Mouse (Mus musculus): ENCODE data around the gene Sult4a1. TPM values are rescaled to one million over a fixed set of nuclear protein-coding genes. Genes with fewer than 3 reads are reported as not detected.
A peak's percentile ranks its signal among the peaks of the same experiment; 100 is the strongest.

The Sult4a1 gene
- polyA plus RNA-seq, 1 experiment from 2014 or later = 42.1 TPM

DNA sequence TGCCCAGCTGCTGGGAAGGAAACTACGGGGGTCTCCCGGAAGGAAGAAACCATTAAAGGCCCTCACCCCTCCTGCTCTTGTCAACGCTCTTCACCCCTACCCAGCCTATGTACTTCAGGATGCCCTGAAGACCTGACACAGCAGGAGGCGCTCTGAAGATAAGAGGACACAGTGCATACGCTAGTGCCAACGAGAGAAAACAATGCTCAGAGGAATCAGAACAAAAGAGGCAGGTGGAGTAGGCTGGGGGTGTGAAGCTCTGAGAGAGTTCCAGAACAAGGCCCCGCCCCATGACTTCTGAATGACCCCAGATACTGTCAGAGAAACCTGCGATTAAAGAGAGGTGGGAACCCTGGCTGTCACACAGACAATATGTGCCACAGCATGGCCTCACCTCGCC lies 18.8 kb downstream of the Sult4a1 start:
- WGBS = 61% methylated on average over 9 of the region's 9 CpGs
- Histone ChIP-seq H3K27ac (no peak overlapping the region), H3K4me1 (replicated peaks) (no peaks in the 10 kb centered on the region; the same call in 1 of the 2 replicates), H3K4me3 (replicated peaks) (no peak overlapping the region), H3K9me3 (no peaks in the 10 kb centered on the region), H3K27me3 (no peaks in the 10 kb centered on the region), H3K9ac (replicated peaks) (no peak overlapping the region), H3K4me2 (replicated peaks) (no peak overlapping the region), H3K36me3 (peaks cover 14% of the 10 kb centered on the region)
- no peak for ATAC-seq

DNA sequence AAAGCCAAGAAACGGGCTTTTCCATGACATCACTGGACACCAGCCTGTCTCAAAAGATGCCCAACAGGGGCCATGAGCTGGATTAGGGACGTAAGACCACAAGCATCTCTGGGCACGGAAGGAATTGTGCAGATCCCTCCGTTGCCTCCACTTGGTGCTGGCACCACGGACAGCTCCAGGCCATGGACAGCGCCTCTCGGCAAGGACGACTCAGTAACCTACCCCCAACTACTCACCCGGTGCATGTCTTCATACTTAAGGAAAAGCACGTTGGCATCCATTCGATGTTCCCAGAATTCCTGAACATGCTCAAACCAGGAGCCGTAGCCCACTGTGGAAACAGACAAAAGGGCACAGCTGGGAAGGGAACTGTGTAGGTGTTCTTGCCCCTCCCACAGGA lies 19.2 kb downstream of the Sult4a1 start:
- no peaks in the 10 kb centered on the region for H3K9me3 ChIP-seq
- H3K9ac ChIP-seq (replicated peaks) = no peak overlapping the region
- H3K4me2 ChIP-seq (replicated peaks) = no peak overlapping the region
- no peak overlapping the region for H3K27ac ChIP-seq
- H3K36me3 ChIP-seq = peaks cover 14% of the 10 kb centered on the region
- 42% methylated on average over 12 of the region's 12 CpGs for WGBS
- no peak overlapping the region for H3K4me3 ChIP-seq (replicated peaks)
- H3K27me3 ChIP-seq = no peaks in the 10 kb centered on the region
- H3K4me1 ChIP-seq (replicated peaks) = no peaks in the 10 kb centered on the region; the same call in 1 of the 2 replicates
- ATAC-seq = no peak

DNA sequence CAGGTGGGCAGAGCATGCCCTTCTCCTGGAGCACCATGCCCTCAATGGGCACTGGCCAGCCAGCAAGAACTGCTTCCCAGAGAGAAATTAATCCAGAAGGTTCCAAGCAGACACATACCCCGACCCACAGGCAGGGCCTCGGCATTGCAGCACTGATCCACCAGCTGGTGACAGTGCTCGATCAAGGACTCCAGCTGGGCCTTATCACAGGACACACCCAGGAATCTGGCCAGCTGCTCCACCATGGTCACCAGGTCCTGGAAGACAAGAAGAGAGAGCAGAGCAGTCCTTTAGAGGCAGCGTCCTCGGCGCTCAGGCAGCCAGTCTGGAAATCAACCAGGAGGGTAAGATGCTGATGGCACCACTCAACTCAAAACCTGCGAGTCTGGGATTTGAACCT lies 25.5 kb downstream of the Sult4a1 start:
- ATAC-seq = no peak
- Histone ChIP-seq H3K27ac (no peak overlapping the region), H3K27me3 (peaks cover 3% of the 10 kb centered on the region; the same call in 1 of the 2 replicates), H3K9me3 (no peaks in the 10 kb centered on the region), H3K4me3 (replicated peaks) (no peak overlapping the region), H3K4me2 (replicated peaks) (no peak overlapping the region), H3K36me3 (0 out of 2 replicates have a peak, but pooled peaks cover 3% of the 10 kb centered on the region), H3K9ac (replicated peaks) (no peak overlapping the region), H3K4me1 (replicated peaks) (peaks cover under 1% of the 10 kb centered on the region; the same call in 1 of the 2 replicates)
- 82% methylated on average over 7 of the region's 7 CpGs for WGBS

DNA sequence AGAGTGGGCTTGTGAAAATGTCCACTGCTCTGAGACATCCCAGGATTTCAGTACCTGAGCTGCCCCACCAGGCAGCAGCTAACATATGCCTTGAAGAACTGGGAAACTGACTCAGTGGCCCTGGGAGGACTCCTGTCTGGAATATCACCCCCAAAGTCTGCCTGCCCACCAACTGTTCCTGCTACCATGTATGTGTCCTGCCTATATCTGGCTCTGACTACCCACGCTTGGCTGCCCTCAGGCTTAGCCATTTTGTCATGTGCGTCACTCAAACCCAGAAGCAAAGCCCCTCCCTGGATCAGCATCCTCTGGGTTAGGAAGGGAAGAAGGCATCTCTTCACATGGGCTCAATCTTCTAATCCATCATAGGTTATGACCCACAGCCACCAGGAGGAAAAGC lies 26.0 kb downstream of the Sult4a1 start:
- Histone ChIP-seq H3K27ac (no peak overlapping the region), H3K4me2 (replicated peaks) (no peak overlapping the region), H3K36me3 (0 out of 2 replicates have a peak, but pooled peaks cover 3% of the 10 kb centered on the region), H3K4me1 (replicated peaks) (peaks cover 6% of the 10 kb centered on the region), H3K9me3 (no peaks in the 10 kb centered on the region), H3K9ac (replicated peaks) (no peak overlapping the region), H3K4me3 (replicated peaks) (no peak overlapping the region), H3K27me3 (peaks cover 8% of the 10 kb centered on the region; the same call in 1 of the 2 replicates)
- WGBS = 98% methylated on average over 2 of the region's 2 CpGs
- ATAC-seq = no peak

DNA sequence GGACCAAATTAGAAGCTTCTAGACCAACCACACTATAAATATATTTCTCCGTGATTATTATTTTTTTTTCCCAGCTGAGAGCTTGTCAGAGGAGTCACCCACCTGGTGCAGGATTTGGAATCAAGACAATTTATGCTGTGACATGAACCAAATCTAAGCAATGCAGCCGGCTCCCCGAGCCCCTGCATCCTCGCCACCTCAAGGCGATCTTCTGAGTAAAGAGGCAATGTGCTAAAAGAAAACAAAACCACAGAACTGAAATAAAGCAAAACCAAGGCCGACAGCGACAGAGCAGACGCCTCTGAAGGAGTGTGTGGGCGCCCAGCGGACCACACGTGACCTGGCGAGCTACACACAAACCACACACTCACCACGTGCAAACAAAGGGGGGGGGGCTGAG lies 26.9 kb downstream of the Sult4a1 start:
- Histone ChIP-seq H3K9me3 (no peaks in the 10 kb centered on the region), H3K36me3 (0 out of 2 replicates have a peak, but pooled peaks cover 3% of the 10 kb centered on the region), H3K9ac (replicated peaks) (no peak overlapping the region), H3K4me2 (replicated peaks) (no peak overlapping the region), H3K4me1 (replicated peaks) (peaks cover 9% of the 10 kb centered on the region), H3K27ac (no peak overlapping the region), H3K4me3 (replicated peaks) (no peak overlapping the region), H3K27me3 (peaks cover 11% of the 10 kb centered on the region)
- WGBS = 72% methylated on average over 13 of the region's 13 CpGs
- ATAC-seq = no peak

DNA sequence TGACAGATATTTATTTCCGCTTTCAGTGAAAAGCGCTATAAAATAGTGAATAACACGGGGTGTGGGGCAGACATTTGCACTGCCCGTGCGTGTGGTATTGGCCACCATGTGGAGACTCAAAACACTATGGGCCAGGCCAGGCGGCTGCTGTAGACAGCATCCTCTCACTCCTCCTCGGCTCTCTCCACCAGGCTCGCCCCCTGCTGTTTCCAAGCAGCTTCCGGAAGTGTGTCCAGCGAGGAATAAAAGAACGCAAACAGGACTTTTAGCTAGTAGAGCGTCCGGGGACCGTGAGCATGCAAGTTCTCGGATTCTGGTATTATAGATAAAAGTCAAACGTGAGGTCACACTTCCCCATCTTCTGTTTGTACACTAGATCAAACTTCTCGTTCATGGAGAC lies 28.4 kb downstream of the Sult4a1 start:
- no peak overlapping the region for H3K9ac ChIP-seq (replicated peaks)

DNA sequence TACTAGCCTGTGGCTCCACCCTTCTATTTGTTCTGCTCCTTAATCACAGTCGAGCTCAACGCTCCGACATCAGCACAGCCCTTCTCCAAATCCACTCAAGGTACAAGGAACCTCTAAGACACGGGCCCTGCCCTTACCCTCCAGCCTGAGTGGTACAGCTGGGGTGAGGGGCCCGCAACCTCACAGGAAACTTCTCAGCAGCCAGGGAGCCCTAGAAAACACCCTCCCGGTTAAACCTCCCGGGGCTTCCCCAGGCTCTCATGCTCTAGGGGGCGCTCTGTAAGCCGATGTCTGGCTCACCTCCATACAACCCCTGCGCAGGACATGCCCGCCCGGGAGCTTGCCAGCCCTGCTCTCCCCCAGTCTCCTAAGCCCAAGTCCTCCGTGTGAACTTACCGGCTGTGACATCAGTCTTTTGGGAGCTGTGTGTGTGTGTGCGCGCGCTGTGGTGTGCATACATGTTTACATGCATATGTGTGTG lies 30.8 kb downstream of the Sult4a1 start:
- H3K4me2 ChIP-seq (replicated peaks) = peak overlapping the region; percentile 25; the same call in 1 of the 2 replicates
- H3K4me3 ChIP-seq (replicated peaks) = no peak overlapping the region
- H3K4me1 ChIP-seq (replicated peaks) = peaks cover 19% of the 10 kb centered on the region
- peaks cover 38% of the 10 kb centered on the region for H3K27me3 ChIP-seq
- no peak overlapping the region for H3K27ac ChIP-seq
- WGBS = 12% methylated on average over 17 of the region's 17 CpGs
- no peaks in the 10 kb centered on the region for H3K9me3 ChIP-seq
- no peak overlapping the region for H3K9ac ChIP-seq (replicated peaks)
- H3K36me3 ChIP-seq = no peaks in the 10 kb centered on the region
- ATAC-seq = no peak

More for the DNA sequence above, 28.4 kb downstream of the Sult4a1 start:
- ATAC-seq = no peak
- peaks cover 19% of the 10 kb centered on the region for H3K27me3 ChIP-seq
- H3K4me3 ChIP-seq (replicated peaks) = no peak overlapping the region
- H3K4me1 ChIP-seq (replicated peaks) = peaks cover 12% of the 10 kb centered on the region
- H3K36me3 ChIP-seq = 0 out of 2 replicates have a peak, but pooled peaks cover 3% of the 10 kb centered on the region
- H3K27ac ChIP-seq = no peak overlapping the region
- WGBS = 62% methylated on average over 17 of the region's 17 CpGs
- H3K4me2 ChIP-seq (replicated peaks) = no peak overlapping the region
- H3K9me3 ChIP-seq = no peaks in the 10 kb centered on the region

DNA sequence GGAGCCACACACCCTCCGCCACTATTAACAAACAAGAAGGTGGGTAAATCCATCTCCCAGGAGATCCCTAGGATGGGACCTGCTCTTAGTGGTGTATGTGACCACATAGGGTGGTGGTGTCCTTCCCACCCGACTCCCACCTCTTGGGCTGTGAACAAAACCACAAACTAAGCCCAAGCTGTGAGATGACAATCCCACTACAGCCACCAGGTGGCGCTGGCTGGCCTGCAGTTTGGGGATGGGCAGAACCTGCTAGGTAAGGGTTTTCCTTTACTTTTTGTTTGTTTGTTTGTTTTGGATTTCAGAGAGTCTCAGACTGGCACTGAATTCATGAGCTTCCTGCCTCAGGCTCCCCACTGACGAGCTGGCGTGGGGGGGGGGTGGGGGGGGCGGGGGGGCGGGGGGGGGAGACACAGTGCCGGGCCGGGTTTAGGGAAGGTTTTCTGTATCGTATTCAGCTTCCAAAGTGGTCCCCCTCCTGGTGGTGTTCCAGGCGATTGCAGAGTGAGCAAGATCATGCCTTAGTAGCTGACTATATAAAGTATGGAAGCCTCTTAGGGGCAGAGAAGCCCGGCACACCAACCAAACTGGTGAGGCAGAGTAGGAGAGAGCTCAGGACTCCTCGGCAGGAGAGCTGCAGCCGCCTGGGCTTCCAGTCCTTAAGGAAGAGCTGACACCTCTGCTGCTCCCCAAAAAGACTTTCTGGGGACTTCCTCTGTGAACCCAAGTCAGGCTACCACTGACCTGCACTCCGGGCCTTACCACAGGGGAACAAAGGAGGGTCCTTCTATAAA lies 31.4 kb downstream of the Sult4a1 start:
- H3K27me3 ChIP-seq = peaks cover 42% of the 10 kb centered on the region
- H3K4me2 ChIP-seq (replicated peaks) = peak overlapping the region; percentile 25; the same call in 1 of the 2 replicates
- H3K36me3 ChIP-seq = no peaks in the 10 kb centered on the region
- 6% methylated on average over 15 of the region's 15 CpGs for WGBS
- no peak overlapping the region for H3K4me3 ChIP-seq (replicated peaks)
- no peak overlapping the region for H3K9ac ChIP-seq (replicated peaks)
- no peaks in the 10 kb centered on the region for H3K9me3 ChIP-seq
- no peak overlapping the region for H3K27ac ChIP-seq
- ATAC-seq = no peak
- H3K4me1 ChIP-seq (replicated peaks) = peaks cover 25% of the 10 kb centered on the region

DNA sequence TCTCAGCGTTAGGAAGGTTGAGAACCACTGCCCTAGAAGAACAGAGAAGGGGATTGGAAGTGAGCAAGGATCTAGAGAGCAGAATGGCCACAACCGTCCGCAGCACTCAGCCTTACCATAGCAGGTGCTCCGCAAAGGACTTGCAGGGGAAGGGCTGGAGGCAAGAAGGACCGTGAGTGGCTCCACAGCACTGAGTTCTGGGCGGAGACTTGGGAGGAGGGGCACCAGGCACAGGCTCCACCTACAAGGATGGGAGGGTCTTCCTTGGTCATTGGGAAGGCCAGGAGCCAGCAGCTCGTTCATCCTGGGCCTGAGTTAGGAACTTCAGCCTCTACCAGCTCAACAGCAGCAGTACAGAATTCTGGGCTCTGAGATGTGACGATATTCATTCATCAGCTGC lies 32.5 kb downstream of the Sult4a1 start:
- Histone ChIP-seq H3K27ac (no peak overlapping the region), H3K36me3 (no peaks in the 10 kb centered on the region), H3K9me3 (no peaks in the 10 kb centered on the region), H3K4me1 (replicated peaks) (peaks cover 32% of the 10 kb centered on the region), H3K4me2 (replicated peaks) (no peak overlapping the region), H3K9ac (replicated peaks) (no peak overlapping the region), H3K4me3 (replicated peaks) (no peak overlapping the region), H3K27me3 (peaks cover 52% of the 10 kb centered on the region)
- 25% methylated on average over 8 of the region's 8 CpGs for WGBS
- no peak for ATAC-seq

DNA sequence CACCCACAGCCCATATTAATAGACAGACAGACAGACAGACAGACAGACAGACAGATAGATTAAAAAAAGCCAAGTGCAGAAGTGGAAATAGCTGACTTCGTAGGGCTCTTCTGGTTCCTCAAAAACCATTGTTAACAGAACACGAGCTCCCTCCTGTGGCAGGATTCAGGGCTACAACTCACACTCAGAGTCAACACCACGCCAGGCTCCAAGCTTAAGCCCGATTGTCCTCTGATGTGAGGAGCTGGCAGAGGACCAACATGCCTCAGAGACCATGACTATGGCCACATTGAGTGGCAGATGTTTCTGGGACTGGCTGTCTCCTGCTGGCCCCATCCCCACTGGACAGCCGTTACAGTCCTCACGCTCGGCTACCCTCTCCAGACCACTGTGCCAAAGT lies 33.3 kb downstream of the Sult4a1 start:
- Histone ChIP-seq H3K36me3 (no peaks in the 10 kb centered on the region), H3K27me3 (peaks cover 59% of the 10 kb centered on the region), H3K4me1 (replicated peaks) (peaks cover 32% of the 10 kb centered on the region), H3K9me3 (no peaks in the 10 kb centered on the region), H3K9ac (replicated peaks) (no peak overlapping the region), H3K4me2 (replicated peaks) (no peak overlapping the region), H3K27ac (no peak overlapping the region), H3K4me3 (replicated peaks) (no peak overlapping the region)
- peak; percentile 56; the same call in 1 of the 2 replicates for ATAC-seq
- 20% methylated on average over 7 of the region's 7 CpGs for WGBS

DNA sequence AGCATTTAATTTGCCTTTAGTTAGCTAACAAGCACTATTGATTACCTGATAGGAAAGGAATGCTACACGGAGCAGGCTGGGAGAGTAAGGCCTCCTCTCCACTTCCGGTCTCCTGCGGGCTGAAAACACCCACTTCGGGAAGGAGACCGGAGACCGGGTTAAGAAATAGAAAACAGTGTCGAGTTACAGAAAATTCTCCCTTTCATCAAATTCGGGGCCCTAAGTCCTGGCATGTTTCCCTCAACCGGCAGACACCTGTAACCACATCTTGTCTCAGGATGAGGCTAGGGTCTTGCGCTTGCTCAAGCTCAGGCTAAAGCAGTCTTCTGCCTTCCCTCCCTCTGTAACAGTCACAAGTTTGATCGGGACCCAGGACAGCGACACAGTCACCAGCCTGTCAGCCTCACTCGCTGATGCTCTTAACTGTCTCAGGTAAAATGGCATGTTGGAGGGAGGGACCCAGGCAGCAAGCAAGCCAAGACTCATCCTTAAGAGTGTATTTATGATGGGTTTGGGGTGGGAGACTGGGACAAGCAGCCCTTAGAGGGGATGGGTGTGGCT lies 35.4 kb downstream of the Sult4a1 start:
- peaks cover 63% of the 10 kb centered on the region for H3K27me3 ChIP-seq
- peak overlapping the region; percentile 39; the same call in 1 of the 2 replicates for H3K27ac ChIP-seq
- WGBS = 8% methylated on average over 13 of the region's 13 CpGs
- 0 out of 2 replicates have a peak overlapping the region, but pooled peaks have one; percentile 25 for H3K9ac ChIP-seq (replicated peaks)
- no peak overlapping the region for H3K4me3 ChIP-seq (replicated peaks)
- peak overlapping the region; percentile 30 for H3K4me2 ChIP-seq (replicated peaks)
- ATAC-seq = no peak
- H3K4me1 ChIP-seq (replicated peaks) = peaks cover 33% of the 10 kb centered on the region
- H3K9me3 ChIP-seq = peaks cover 5% of the 10 kb centered on the region; the same call in 1 of the 2 replicates
- no peaks in the 10 kb centered on the region for H3K36me3 ChIP-seq

DNA sequence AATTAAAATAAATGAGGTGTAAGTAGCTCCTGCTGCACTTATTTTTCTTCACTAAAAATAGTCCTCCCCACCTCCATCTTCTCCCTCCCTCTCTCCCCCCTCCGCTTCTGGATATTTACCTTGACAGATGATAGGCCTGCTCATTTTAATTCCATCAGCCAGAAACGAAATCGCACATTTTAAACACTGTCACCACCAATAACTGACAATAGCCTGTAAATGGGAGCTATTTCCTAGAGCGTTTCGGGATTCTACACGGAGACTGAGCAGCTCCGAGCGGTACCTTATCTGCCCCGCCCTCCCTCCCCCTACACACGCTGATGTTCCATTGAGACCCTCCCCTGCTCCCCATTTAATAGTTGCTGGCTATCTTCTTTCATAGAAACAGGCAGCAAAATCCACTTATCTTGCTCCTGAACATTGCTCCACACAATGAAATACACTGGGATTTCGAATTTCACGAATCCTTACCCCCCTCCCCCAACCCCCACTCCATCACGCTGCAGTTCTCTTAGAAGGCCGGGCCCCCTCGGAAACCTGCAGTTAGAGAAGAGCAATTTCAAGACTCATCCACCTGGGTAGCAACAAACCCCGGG lies 36.0 kb downstream of the Sult4a1 start:
- peaks cover 5% of the 10 kb centered on the region; the same call in 1 of the 2 replicates for H3K9me3 ChIP-seq
- no peaks in the 10 kb centered on the region for H3K36me3 ChIP-seq
- H3K4me2 ChIP-seq (replicated peaks) = peak overlapping the region; percentile 30
- no peak overlapping the region for H3K4me3 ChIP-seq (replicated peaks)
- 8% methylated on average over 16 of the region's 16 CpGs for WGBS
- H3K27me3 ChIP-seq = peaks cover 63% of the 10 kb centered on the region
- H3K9ac ChIP-seq (replicated peaks) = 0 out of 2 replicates have a peak overlapping the region, but pooled peaks have one; percentile 25
- no peak for ATAC-seq
- peaks cover 33% of the 10 kb centered on the region for H3K4me1 ChIP-seq (replicated peaks)
- H3K27ac ChIP-seq = peak overlapping the region; percentile 39; the same call in 1 of the 2 replicates

Data from midbrain, embryonic 13.5 days (tissue).